Mouse (Mus musculus) heart, adult 2 months (tissue): ENCODE results near the gene Bcl3. TPM values are rescaled to one million over a fixed set of nuclear protein-coding genes. Genes with fewer than 3 reads are reported as not detected.

ENCODE experiments used
- DNase-seq, 2 experiments: peaks; one replicate each; pipeline ENCODE4 v3.0.0; 2021
- H3K27ac ChIP-seq: fragments of 200-600 bp; 2 replicates; pipeline ENCODE4 v1.8.1; 2022
- H3K27me3 ChIP-seq: fragments of 200-500 bp; 2 replicates; pipeline ENCODE4 v1.6.1; 2012; ENCODE audit warnings: mild to moderate bottlenecking, low read length, inconsistent platforms, mixed read lengths; ENCODE audit not compliant: control insufficient read depth, insufficient read depth
- H3K36me3 ChIP-seq: fragments of 200-500 bp; 2 replicates; pipeline ENCODE4 v1.6.1; 2012; ENCODE audit warnings: low read length, inconsistent platforms; ENCODE audit not compliant: control insufficient read depth, insufficient read depth
- H3K4me1 ChIP-seq: fragments of 200-500 bp; 2 replicates; pipeline ENCODE4 v1.6.1; 2011; ENCODE audit warnings: low read length; ENCODE audit not compliant: control insufficient read depth, insufficient read depth
- H3K4me3 ChIP-seq: fragments of 200-600 bp; 2 replicates; pipeline ENCODE4 v1.8.1; 2022
- H3K79me2 ChIP-seq: fragments of 200-500 bp; replicated peaks from 2 replicates; pipeline ENCODE4 v1.6.1; 2012; ENCODE audit warnings: mild to moderate bottlenecking, inconsistent platforms, low read length, moderate library complexity, mixed read lengths; ENCODE audit not compliant: control insufficient read depth, insufficient read depth
- H3K9ac ChIP-seq: fragments of 200-500 bp; 2 replicates; pipeline ENCODE4 v1.6.1; 2012; ENCODE audit warnings: low read depth, mild to moderate bottlenecking, control low read depth, inconsistent platforms, low read length, mixed read lengths
- CTCF ChIP-seq: fragments of 200-600 bp; IDR thresholded peaks from 2 replicates; pipeline ENCODE4 v1.8.1; 2022; ENCODE audit warnings: antibody characterized with exemption, mild to moderate bottlenecking, moderate library complexity
- EP300 ChIP-seq: fragments of 200-500 bp; IDR thresholded peaks from 2 replicates; pipeline ENCODE4 v1.6.1; 2011; ENCODE audit warnings: low read depth, low read length, control low read depth; ENCODE audit not compliant: insufficient read depth
- POLR2A ChIP-seq: fragments of 200-500 bp; IDR thresholded peaks from 2 replicates; pipeline ENCODE4 v1.6.1; 2011; ENCODE audit warnings: mild to moderate bottlenecking, low read depth, low read length, control low read depth; ENCODE audit not compliant: insufficient read depth
- WGBS: fragments of 180-500 bp; shearing (Covaris S2); methylation state at CpG from one replicate; pipeline ENCODE4 v1.1.7; 2018; 5-methylcytosine and 5-hydroxymethylcytosine counted together
- intact Hi-C: fragments of 180-260 bp; cut with DNase I; formaldehyde crosslinking; loops from one replicate; pipeline ENCODE4 v1.15.1; 2025
- polyA plus RNA-seq: library from polyadenylated mRNA; depleted of rRNA; stranded (reverse); fragments of >200 nt; gene quantifications from 2 replicates; pipeline ENCODE4 v1.2.3, GENCODE M21; 2012
- total RNA-seq, 2 experiments: library from RNA; stranded (reverse); gene quantifications; 2 replicates each; pipeline ENCODE4 v1.2.3; 2021

Gene Bcl3
- total and polyA plus RNA-seq, 3 experiments, result 3.5 to 11.9 (median 6.1) TPM

DNA sequence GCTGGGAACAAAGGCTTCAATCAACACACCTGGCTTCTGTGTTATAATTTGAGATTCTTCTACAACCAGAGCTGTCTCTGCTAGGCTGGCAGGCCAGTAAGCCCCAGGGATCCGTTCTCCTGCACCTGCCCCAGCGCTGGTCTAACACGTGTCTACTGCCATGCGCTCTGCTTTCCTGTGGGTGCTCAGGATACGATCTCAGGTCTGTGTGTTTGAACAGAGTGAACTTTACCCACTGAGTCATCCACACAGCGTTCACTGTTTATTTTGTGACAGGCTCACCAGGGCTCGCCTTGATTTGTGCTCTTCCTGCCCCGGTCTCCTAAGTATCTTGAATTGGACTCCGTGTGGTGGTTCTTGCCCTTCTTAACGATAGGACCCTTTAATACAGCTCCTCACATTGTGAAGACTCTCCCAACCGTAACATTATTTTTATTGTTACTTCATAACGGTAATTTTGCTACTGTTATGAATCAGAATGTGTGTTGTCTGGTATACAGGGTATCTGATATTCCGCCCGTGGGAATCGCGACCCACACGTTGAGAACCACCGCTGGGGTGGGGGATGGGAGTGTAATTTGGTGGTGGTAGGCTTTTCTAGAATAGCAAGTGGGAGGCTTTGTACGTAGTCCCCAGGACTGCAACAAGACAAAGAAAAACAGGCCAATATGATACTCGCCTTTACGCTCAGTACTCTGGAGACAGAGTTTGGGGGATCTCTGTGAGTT is 19.3 kb upstream of the Bcl3 start:
- Histone ChIP-seq H3K4me1 (no peaks in the 10 kb centered on the region; the same call in 1 of the 2 replicates), H3K79me2 (no peaks in the 10 kb centered on the region), H3K36me3 (no peaks in the 10 kb centered on the region), H3K27me3 (no peaks in the 10 kb centered on the region), H3K9ac (no peak overlapping the region), H3K27ac (no peak overlapping the region), H3K4me3 (no peak overlapping the region)
- 79% methylated on average over 21 of the region's 21 CpGs for WGBS
- intact Hi-C loops, result loop anchor here (5.0 kb wide), 1 partner anchor 90 kb away; the partner anchor contains the start of gene Nectin2
- no peak for TF ChIP-seq EP300
- no peak for TF ChIP-seq POLR2A
- TF ChIP-seq CTCF, result no peak
- DNase-seq, result no peak

DNA sequence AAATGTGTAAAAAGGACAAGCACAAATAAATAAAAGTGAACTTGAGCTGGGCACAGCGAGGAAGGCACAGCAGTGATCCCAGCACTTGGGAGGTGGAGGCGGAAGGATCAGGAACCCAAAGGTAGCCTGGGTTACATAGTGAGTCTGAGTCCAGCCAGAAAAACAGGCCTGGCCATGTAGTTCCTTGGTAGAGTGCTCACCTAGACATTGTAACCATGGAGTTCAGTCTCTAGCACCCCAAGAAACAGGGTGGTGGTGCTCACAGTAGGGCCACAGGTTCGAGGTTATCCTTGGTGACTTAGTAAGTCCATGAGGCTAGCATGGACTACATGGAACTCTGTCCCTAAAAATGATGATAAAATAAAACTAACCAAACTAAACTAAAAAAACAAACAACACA is 18.4 kb upstream of the Bcl3 start:
- Histone ChIP-seq H3K79me2 (no peaks in the 10 kb centered on the region), H3K27me3 (no peaks in the 10 kb centered on the region), H3K9ac (no peak overlapping the region), H3K36me3 (no peaks in the 10 kb centered on the region), H3K27ac (no peak overlapping the region), H3K4me3 (no peak overlapping the region), H3K4me1 (no peaks in the 10 kb centered on the region; the same call in 1 of the 2 replicates)
- TF ChIP-seq EP300 (no peak), CTCF (no peak), POLR2A (no peak)
- intact Hi-C loops, result loop anchor here (5.0 kb wide), 1 partner anchor 89 kb away; the partner anchor contains the start of gene Nectin2
- DNase-seq, result no peak
- 85% methylated on average over 3 of the region's 3 CpGs for WGBS

DNA sequence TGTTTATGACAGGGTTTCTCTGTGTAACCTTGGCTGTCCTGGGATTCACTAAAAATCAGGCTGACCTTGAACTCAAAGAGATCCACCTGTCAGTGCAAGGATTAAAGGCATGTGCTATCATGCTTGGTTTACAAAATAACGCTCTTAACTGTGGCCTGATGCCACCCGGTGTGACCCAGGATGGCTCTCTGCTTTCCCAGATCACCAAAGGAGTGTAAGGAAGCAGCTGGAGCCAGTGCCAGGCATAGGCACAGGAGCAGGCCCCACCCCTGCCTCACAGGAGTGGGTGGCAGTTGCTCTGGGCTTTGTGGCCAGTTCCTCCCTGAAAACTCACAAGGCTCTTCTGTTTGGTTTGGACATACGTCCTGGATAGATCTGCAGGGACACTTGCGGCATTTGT is 17.8 kb upstream of the Bcl3 start:
- no peaks in the 10 kb centered on the region for H3K79me2 ChIP-seq
- DNase-seq, result no peak
- H3K4me3 ChIP-seq, result no peak overlapping the region
- no peaks in the 10 kb centered on the region for H3K27me3 ChIP-seq
- no peak for TF ChIP-seq CTCF
- TF ChIP-seq EP300, result no peak
- no peak for TF ChIP-seq POLR2A
- intact Hi-C loops, result loop anchor here (5.0 kb wide), 1 partner anchor 88 kb away; the partner anchor contains the start of gene Nectin2
- no peak overlapping the region for H3K27ac ChIP-seq
- WGBS, result 64% methylated on average over 4 of the region's 4 CpGs
- no peak overlapping the region for H3K9ac ChIP-seq
- no peaks in the 10 kb centered on the region; the same call in 1 of the 2 replicates for H3K4me1 ChIP-seq
- H3K36me3 ChIP-seq, result no peaks in the 10 kb centered on the region

DNA sequence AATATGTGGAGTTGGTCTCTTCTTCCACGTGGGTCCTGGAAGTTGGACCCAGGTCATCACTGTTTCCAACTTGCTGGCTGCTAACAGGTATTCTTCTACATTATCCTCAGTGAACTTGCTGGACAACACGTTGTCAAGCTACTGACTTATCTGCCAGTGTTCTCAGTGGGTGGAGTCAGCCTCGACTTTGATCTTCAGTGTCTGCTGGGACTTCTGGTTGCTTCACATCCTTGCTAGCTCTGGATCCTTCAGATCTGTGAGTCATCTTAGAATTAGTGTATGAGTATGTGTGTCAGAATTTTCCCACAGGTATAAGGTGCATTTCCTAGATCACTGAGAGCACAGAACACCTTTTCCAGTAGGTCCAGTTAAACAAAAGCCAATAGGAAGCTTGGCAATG is 14.3 kb upstream of the Bcl3 start:
- no peak for TF ChIP-seq POLR2A
- no peak for TF ChIP-seq CTCF
- TF ChIP-seq EP300, result no peak
- WGBS, result 43% methylated on average over 3 of the region's 3 CpGs
- no peak for DNase-seq
- Histone ChIP-seq H3K4me3 (no peak overlapping the region), H3K36me3 (no peaks in the 10 kb centered on the region), H3K27ac (no peak overlapping the region), H3K79me2 (no peaks in the 10 kb centered on the region), H3K9ac (no peak overlapping the region), H3K27me3 (no peaks in the 10 kb centered on the region), H3K4me1 (no peaks in the 10 kb centered on the region)
- intact Hi-C loops, result no loop called here

DNA sequence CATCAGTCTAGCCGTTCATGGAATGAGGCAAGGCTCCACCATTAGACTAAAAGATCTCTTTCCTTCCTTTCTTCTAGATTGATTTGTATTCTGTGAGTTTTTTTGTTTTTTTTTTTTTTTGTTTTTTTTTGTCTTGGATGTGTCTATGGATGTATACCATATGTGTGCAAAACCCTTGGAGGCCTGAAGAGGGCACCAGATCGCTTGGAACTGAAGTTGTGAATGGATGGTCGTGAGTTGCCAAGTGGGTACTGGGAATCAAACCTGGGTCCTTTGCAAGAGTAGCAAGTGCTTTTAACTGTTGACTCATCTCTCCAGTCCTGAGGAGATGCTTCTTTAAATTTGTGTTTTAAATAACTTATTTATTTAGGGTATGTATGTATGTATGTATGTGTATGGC is 11.5 kb upstream of the Bcl3 start:
- Histone ChIP-seq H3K4me3 (no peak overlapping the region), H3K79me2 (no peaks in the 10 kb centered on the region), H3K36me3 (no peaks in the 10 kb centered on the region), H3K27me3 (no peaks in the 10 kb centered on the region), H3K27ac (no peak overlapping the region), H3K9ac (no peak overlapping the region), H3K4me1 (peaks cover 9% of the 10 kb centered on the region)
- 72% methylated on average over 3 of the region's 3 CpGs for WGBS
- TF ChIP-seq POLR2A (no peak), CTCF (peak; percentile 46)
- no peak for DNase-seq
- intact Hi-C loops, result no loop called here

DNA sequence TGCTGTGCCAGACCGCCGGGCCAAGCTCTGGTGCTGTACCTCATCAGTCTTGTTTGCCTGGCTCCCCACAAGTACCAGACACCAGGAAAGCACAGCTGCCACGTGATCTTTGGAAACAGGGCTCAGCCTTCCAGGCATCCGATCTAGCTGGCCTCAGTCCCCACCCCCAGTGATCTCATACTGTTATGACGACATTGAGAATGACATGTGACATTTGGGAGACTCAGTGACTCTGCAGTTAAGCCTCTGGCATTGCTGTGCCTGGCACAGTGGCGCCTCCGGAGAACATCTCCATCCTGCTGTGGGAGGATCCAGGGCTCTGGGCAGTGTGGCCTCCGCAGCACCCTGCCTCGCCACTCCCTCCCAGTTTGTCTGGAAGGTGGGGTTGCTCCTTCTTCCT is 9.3 kb upstream of the Bcl3 start:
- no peak for DNase-seq
- WGBS, result 39% methylated on average over 9 of the region's 9 CpGs
- Histone ChIP-seq H3K36me3 (no peaks in the 10 kb centered on the region), H3K27me3 (no peaks in the 10 kb centered on the region), H3K4me1 (peaks cover 9% of the 10 kb centered on the region), H3K27ac (no peak overlapping the region), H3K9ac (no peak overlapping the region), H3K79me2 (no peaks in the 10 kb centered on the region), H3K4me3 (no peak overlapping the region)
- TF ChIP-seq CTCF, result no peak
- intact Hi-C loops, result no loop called here
